Mouse (Mus musculus): ENCODE measurements at regions not wholly inside any gene's neighbourhood (a gene's known extent, or its start where the extent isn't known, plus 50 kb on each side); places are given as distances from the start of the nearest gene placed in this dataset.

DNA sequence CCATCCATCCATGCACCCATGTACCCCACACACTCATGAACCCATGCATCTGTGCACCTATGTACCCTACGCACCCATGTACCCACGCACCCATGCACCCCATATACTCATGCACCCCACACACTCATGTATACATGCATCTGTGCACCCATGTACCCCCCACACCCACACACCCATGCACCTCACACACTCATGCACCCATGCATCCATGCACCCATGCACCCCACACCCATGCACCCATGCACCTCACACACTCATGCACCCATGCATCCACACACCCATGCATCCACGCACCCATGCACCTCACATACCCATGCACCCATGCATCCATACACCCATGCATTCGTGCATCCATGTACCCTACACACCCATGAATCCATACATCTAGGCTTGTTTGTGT, 63.6 kb downstream of the 4930564D02Rik start:
- no peak for DNase-seq (ENCODE audit: low read depth, low spot score)

DNA sequence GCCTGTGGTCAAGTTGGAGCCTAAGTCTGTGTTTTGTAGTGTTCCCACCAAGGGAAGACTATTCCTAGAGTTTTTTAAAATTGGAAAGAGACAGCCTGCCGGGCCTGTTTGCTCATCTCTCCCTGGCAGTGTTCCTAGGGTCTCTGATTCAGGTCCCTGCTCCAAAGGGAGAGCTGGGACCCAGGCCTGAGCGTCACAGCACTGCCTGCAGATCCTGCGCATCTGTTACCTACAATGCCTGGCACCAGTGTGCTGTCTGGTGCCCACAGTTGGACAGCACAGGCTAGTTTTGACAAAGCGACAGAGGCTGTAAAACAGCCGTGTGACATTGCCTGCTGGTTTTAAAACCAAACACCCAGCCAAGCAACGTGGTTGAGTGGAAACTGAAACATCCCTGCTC, 64.4 kb downstream of the 4930564D02Rik start:
- no peak for DNase-seq (ENCODE audit: low read depth, low spot score)

GRCm38 (mm10) chr3:105133011-105133410, 66.4 kb downstream of the 4930564D02Rik start:
- no peak for DNase-seq (ENCODE audit: low read depth, low spot score)

- DNase-seq (ENCODE audit: low read depth, low spot score): no peak
These were observed 74.7 kb downstream of the 4930564D02Rik start for GRCm38 (mm10) chr3:105141170-105141971.

- DNase-seq (ENCODE audit: low read depth, low spot score): no peak
These were observed 76.0 kb downstream of the 4930564D02Rik start for GRCm38 (mm10) chr3:105142631-105143030.

DNA sequence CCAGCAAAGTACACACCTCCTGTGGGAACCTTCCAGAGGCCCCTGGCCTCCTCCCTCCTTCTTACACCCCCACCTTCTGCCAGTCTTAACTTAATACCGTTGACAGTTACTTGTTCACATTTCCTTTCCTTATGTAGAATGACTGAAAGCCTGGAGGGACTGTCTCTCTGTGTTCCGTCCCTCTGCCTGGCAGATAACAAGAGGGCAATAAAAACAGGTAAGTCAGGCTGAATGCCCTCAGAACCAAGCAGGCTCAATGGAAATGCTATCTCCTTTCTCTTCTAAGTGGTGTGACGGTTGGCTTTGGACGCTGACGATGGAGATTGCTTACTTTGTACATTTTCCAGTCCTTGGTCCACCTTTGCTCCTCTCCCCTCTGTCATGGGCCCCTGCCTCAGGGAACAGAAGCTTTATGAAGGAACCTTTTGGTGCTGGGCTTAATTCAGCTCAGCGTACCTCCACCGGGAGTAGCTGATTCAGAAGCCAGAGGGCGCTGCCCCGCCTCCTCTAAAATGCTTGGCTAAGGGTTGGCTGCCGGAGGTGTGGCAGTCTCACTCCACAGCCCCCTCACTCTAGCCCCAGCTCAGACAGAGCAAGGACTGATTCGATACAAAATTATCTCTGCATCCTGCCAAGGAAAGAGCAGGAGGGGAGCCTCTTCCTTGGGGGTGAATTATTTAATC, 85.0 kb downstream of the 4930564D02Rik start:
- DNase-seq (ENCODE audit: low read depth, low spot score): peak; percentile 32

DNA sequence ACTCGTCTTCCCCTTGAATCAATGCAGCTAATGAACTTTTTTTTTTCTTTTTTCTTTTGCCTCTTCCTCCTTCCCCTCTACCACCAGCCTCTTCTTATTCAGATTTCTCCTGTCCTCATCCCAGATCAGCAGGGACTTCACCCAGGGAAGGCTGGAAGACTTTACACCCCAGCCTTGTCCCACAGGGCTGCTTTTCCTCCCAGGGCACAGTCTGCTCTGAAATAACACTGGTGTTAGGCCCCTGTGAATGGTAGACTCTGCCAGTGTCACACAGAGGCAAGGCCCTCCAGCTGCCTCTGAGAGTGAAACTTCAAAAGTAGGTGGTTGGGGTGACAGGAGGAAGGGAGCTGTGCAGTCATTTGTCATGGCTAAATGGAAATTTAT, 85.5 kb downstream of the 4930564D02Rik start:
- DNase-seq (ENCODE audit: low read depth, low spot score): no peak

GRCm38 (mm10) chr3:105158376-105158775, 91.7 kb downstream of the 4930564D02Rik start:
- DNase-seq (ENCODE audit: low read depth, low spot score): no peak

- DNase-seq (ENCODE audit: low read depth, low spot score): peak; percentile 57
These were observed 98.7 kb downstream of the 4930564D02Rik start for GRCm38 (mm10) chr3:105165355-105165754.

- DNase-seq (ENCODE audit: low read depth, low spot score): no peak
These were observed 102.5 kb downstream of the 4930564D02Rik start for GRCm38 (mm10) chr3:105169117-105169516.

DNA sequence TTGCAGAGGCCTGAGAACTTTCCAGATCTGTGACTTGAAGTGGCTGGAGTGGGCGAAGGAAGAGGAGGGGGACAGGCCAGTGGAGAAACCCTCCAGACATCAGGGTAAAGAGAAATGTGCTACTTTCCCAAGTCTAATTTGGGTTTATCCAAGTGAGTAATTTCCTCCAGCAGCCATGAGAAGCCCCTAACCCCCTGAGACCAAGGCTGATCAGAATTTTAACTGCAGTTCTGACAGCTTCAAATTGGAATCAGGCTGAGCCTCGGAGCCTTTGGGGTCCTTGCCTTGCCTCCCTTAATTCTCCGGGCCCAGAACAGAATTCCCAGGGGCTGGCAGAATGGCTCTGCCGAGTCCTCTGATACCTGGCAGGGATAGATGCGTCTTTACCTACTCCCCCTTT, 104.9 kb downstream of the 4930564D02Rik start:
- no peak for DNase-seq (ENCODE audit: low read depth, low spot score)

DNA sequence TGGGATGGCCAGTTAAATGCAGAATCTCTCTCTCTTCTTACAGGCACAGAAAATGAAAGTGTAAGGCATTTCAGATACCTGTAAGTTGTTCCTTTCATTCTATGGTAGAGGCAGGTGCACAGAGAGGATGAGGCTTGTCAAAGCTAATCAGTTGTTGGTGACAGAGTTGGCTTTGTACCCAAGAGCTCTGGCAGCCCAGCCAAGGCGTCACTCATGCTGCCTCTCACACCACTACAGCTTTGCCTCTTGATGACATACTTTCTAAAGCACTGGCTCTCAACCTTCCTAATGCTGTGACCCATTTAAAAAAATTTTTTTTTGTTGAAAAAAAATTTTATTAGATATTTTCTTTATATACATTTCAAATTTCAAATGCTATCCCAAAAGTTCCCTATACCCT, 105.4 kb downstream of the 4930564D02Rik start:
- DNase-seq (ENCODE audit: low read depth, low spot score): no peak

GRCm38 (mm10) chr3:105191303-105191702, 124.7 kb downstream of the 4930564D02Rik start:
- DNase-seq (ENCODE audit: low read depth, low spot score): no peak

- DNase-seq (ENCODE audit: low read depth, low spot score): no peak
These were observed 125.2 kb downstream of the 4930564D02Rik start for GRCm38 (mm10) chr3:105191830-105192229.

DNA sequence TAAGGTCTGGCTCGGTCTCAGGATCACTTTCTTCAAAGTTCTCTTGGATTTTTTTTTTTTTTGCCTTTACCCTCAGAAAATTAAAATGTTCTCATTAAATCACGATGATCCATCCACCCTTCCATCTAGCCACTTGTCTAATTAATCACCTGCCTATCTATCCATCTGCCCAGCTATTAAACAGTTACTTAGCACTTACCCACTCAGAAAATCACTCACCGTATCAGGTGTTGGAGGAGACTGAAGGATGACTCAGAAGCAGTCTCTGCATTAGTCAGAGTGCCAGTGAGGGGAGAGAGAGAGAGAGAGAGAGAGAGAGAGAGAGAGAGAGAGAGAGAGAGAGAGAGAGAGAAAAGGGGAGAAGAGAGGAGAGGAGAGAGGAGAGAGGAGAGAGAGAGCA, 134.1 kb downstream of the 4930564D02Rik start:
- no peak for DNase-seq (ENCODE audit: low read depth, low spot score)

GRCm38 (mm10) chr3:105209164-105209563, 142.5 kb downstream of the 4930564D02Rik start:
- no peak for DNase-seq (ENCODE audit: low read depth, low spot score)

- no peak for DNase-seq (ENCODE audit: low read depth, low spot score)
These were observed 144.4 kb downstream of the 4930564D02Rik start for GRCm38 (mm10) chr3:105211023-105211422.

DNA sequence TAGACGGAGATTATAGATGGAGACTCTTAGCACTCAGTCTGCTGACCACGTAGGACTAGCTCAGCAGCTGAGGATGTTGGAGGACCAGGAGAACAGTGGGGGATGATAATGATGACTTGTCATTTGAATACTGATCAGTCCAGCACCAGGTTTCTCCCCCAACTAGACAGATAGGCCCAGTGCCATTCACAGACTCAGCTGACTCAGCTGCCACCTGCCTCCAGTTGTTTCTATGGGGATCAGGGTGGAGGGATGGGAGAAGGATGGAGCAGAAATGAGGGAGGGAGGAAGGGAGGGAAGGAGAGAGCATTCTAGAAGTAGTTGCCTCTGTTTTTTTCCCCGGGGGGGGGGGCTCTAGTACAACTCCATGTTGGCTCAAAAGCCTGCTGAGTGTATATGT, 145.1 kb downstream of the 4930564D02Rik start:
- DNase-seq (ENCODE audit: low read depth, low spot score): no peak

- DNase-seq (ENCODE audit: low read depth, low spot score): no peak
These were observed 148.2 kb downstream of the 4930564D02Rik start for GRCm38 (mm10) chr3:105214867-105215266.

- no peak for DNase-seq (ENCODE audit: low read depth, low spot score)
These were observed 149.1 kb downstream of the 4930564D02Rik start for GRCm38 (mm10) chr3:105215729-105216128.

DNA sequence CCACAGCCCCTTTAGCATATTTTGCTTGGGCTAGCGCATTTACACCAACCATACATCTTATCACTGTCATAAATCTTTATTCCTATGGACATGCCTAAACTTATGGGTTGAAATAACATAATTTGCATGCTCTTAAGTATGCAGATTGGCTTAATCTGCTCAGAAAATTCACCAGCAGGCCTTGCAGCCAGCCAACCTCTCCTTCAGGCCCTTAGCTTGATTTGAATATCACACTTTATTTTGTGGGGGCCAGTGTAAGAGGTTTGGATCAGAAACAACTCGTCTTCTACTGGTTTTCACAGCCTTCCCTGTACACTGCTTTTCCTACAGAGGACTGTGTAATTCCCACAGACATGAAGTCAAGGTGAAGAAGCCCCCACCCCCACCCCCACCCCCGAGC, 153.0 kb downstream of the 4930564D02Rik start:
- no peak for DNase-seq (ENCODE audit: low read depth, low spot score)

GRCm38 (mm10) chr3:105220641-105221040, 154.0 kb downstream of the 4930564D02Rik start:
- no peak for DNase-seq (ENCODE audit: low read depth, low spot score)

- no peak for DNase-seq (ENCODE audit: low read depth, low spot score)
These were observed 156.3 kb downstream of the 4930564D02Rik start for GRCm38 (mm10) chr3:105222925-105223324.

Measured in R1 (cell line).